Mouse (Mus musculus): Measurements from ENCODE around the gene Grm7. TPM values are rescaled to one million over a fixed set of nuclear protein-coding genes. Genes with fewer than 3 reads are reported as not detected.

The Grm7 gene
- total RNA-seq, 1 experiment: not detected

GRCm38 (mm10) chr6:111255215-111255614 lies 609.8 kb downstream of the Grm7 start:
- Histone ChIP-seq H3K27ac (ENCODE audit: insufficient read depth, low read depth, low read length, poor library complexity, severe bottlenecking) (no peak overlapping the region), H3K4me3 (ENCODE audit: insufficient read depth in 1 of 2, low read depth in 1 of 2, low read length in 2 of 2, poor library complexity in 1 of 2, severe bottlenecking in 1 of 2) (no peak overlapping the region), H3K36me3 (ENCODE audit: control insufficient read depth, insufficient read depth, low read length, poor library complexity, severe bottlenecking) (no peaks in the 10 kb centered on the region), H3K9me3 (ENCODE audit: control insufficient read depth, insufficient read depth, low read depth, low read length) (no peaks in the 10 kb centered on the region), H3K4me1 (ENCODE audit: control insufficient read depth in 2 of 2, insufficient read depth in 2 of 2, low read length in 2 of 2, poor library complexity in 1 of 2) (no peaks in the 10 kb centered on the region), H3K9ac (ENCODE audit: insufficient read depth, low read depth, low read length, poor library complexity, severe bottlenecking) (no peak overlapping the region)
- DNase-seq (ENCODE audit: low read depth, low spot score): no peak
- in situ Hi-C loops (cut with MboI; ENCODE audit: low sequenced_read_pairs in 2 of 2, unreplicated experiment in 2 of 2): no loop called here
- no peak for TF ChIP-seq ZC3H11A (IDR thresholded peaks at IDR 0.05; ENCODE audit: borderline replicate concordance, low read depth, low read length)
- TF ChIP-seq MAFK (IDR thresholded peaks at IDR 0.05; ENCODE audit: insufficient read depth, low read depth, low read length): no peak
- TF ChIP-seq CHD2 (IDR thresholded peaks at IDR 0.05; ENCODE audit: low read depth, low read length): no peak
- no peak for TF ChIP-seq ZNF384 (IDR thresholded peaks at IDR 0.05; ENCODE audit: low read depth, low read length)
- no peak for TF ChIP-seq HCFC1 (IDR thresholded peaks at IDR 0.05; ENCODE audit: borderline replicate concordance, insufficient read depth, low read length)

GRCm38 (mm10) chr6:111256939-111257338 lies 611.6 kb downstream of the Grm7 start:
- no peaks in the 10 kb centered on the region for H3K36me3 ChIP-seq (ENCODE audit: control insufficient read depth, insufficient read depth, low read length, poor library complexity, severe bottlenecking)
- H3K4me1 ChIP-seq (ENCODE audit: control insufficient read depth in 2 of 2, insufficient read depth in 2 of 2, low read length in 2 of 2, poor library complexity in 1 of 2): no peaks in the 10 kb centered on the region
- H3K4me3 ChIP-seq (ENCODE audit: insufficient read depth in 1 of 2, low read depth in 1 of 2, low read length in 2 of 2, poor library complexity in 1 of 2, severe bottlenecking in 1 of 2): no peak overlapping the region
- in situ Hi-C loops (cut with MboI; ENCODE audit: low sequenced_read_pairs in 2 of 2, unreplicated experiment in 2 of 2): no loop called here
- no peaks in the 10 kb centered on the region for H3K9me3 ChIP-seq (ENCODE audit: control insufficient read depth, insufficient read depth, low read depth, low read length)
- TF ChIP-seq HCFC1 (IDR thresholded peaks at IDR 0.05; ENCODE audit: borderline replicate concordance, insufficient read depth, low read length) (no peak), ZC3H11A (IDR thresholded peaks at IDR 0.05; ENCODE audit: borderline replicate concordance, low read depth, low read length) (no peak), CHD2 (IDR thresholded peaks at IDR 0.05; ENCODE audit: low read depth, low read length) (no peak), MAFK (IDR thresholded peaks at IDR 0.05; ENCODE audit: insufficient read depth, low read depth, low read length) (no peak), ZNF384 (IDR thresholded peaks at IDR 0.05; ENCODE audit: low read depth, low read length) (no peak)
- H3K9ac ChIP-seq (ENCODE audit: insufficient read depth, low read depth, low read length, poor library complexity, severe bottlenecking): no peak overlapping the region
- no peak for DNase-seq (ENCODE audit: low read depth, low spot score)
- no peak overlapping the region for H3K27ac ChIP-seq (ENCODE audit: insufficient read depth, low read depth, low read length, poor library complexity, severe bottlenecking)

- in situ Hi-C loops (cut with MboI; ENCODE audit: low sequenced_read_pairs in 2 of 2, unreplicated experiment in 2 of 2): no loop called here
- Histone ChIP-seq H3K27ac (ENCODE audit: insufficient read depth, low read depth, low read length, poor library complexity, severe bottlenecking) (no peak overlapping the region), H3K9ac (ENCODE audit: insufficient read depth, low read depth, low read length, poor library complexity, severe bottlenecking) (no peak overlapping the region), H3K4me1 (ENCODE audit: control insufficient read depth in 2 of 2, insufficient read depth in 2 of 2, low read length in 2 of 2, poor library complexity in 1 of 2) (no peaks in the 10 kb centered on the region), H3K4me3 (ENCODE audit: insufficient read depth in 1 of 2, low read depth in 1 of 2, low read length in 2 of 2, poor library complexity in 1 of 2, severe bottlenecking in 1 of 2) (no peak overlapping the region), H3K9me3 (ENCODE audit: control insufficient read depth, insufficient read depth, low read depth, low read length) (no peaks in the 10 kb centered on the region), H3K36me3 (ENCODE audit: control insufficient read depth, insufficient read depth, low read length, poor library complexity, severe bottlenecking) (no peaks in the 10 kb centered on the region)
- no peak for DNase-seq (ENCODE audit: low read depth, low spot score)
- no peak for TF ChIP-seq CHD2 (IDR thresholded peaks at IDR 0.05; ENCODE audit: low read depth, low read length)
- no peak for TF ChIP-seq HCFC1 (IDR thresholded peaks at IDR 0.05; ENCODE audit: borderline replicate concordance, insufficient read depth, low read length)
- no peak for TF ChIP-seq MAFK (IDR thresholded peaks at IDR 0.05; ENCODE audit: insufficient read depth, low read depth, low read length)
- TF ChIP-seq ZC3H11A (IDR thresholded peaks at IDR 0.05; ENCODE audit: borderline replicate concordance, low read depth, low read length): no peak
- TF ChIP-seq ZNF384 (IDR thresholded peaks at IDR 0.05; ENCODE audit: low read depth, low read length): no peak
Measured at GRCm38 (mm10) chr6:111258256-111258655, 612.9 kb downstream of the Grm7 start.

DNA sequence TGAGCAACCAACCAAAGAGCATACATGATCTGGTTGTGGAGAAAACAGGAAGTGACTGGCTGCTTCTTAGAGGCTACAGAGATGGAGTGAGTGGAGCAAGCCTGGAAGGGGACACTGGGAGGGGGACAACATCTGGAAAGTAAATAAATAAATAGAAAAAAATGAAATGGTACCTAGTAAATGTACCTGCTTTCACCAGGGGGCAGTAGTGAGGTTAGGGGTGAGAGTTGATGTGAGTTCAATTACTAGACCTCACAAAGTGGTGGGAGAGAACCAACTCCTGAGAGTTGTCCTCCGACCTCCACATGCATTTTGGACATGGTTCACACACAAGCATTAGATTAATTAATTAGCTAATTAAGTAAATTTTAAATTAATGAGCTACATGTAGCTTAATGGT lies 615.8 kb downstream of the Grm7 start:
- DNase-seq (ENCODE audit: low read depth, low spot score): peak; percentile 15
- TF ChIP-seq MAFK (IDR thresholded peaks at IDR 0.05; ENCODE audit: insufficient read depth, low read depth, low read length) (no peak), ZNF384 (IDR thresholded peaks at IDR 0.05; ENCODE audit: low read depth, low read length) (0 out of 2 replicates have a peak, but pooled peaks have one; percentile 16), ZC3H11A (IDR thresholded peaks at IDR 0.05; ENCODE audit: borderline replicate concordance, low read depth, low read length) (no peak), HCFC1 (IDR thresholded peaks at IDR 0.05; ENCODE audit: borderline replicate concordance, insufficient read depth, low read length) (no peak), CHD2 (IDR thresholded peaks at IDR 0.05; ENCODE audit: low read depth, low read length) (no peak)
- in situ Hi-C loops (cut with MboI; ENCODE audit: low sequenced_read_pairs in 2 of 2, unreplicated experiment in 2 of 2): no loop called here
- Histone ChIP-seq H3K9me3 (ENCODE audit: control insufficient read depth, insufficient read depth, low read depth, low read length) (no peaks in the 10 kb centered on the region), H3K27ac (ENCODE audit: insufficient read depth, low read depth, low read length, poor library complexity, severe bottlenecking) (no peak overlapping the region), H3K4me3 (ENCODE audit: insufficient read depth in 1 of 2, low read depth in 1 of 2, low read length in 2 of 2, poor library complexity in 1 of 2, severe bottlenecking in 1 of 2) (no peak overlapping the region), H3K36me3 (ENCODE audit: control insufficient read depth, insufficient read depth, low read length, poor library complexity, severe bottlenecking) (no peaks in the 10 kb centered on the region), H3K4me1 (ENCODE audit: control insufficient read depth in 2 of 2, insufficient read depth in 2 of 2, low read length in 2 of 2, poor library complexity in 1 of 2) (no peaks in the 10 kb centered on the region), H3K9ac (ENCODE audit: insufficient read depth, low read depth, low read length, poor library complexity, severe bottlenecking) (no peak overlapping the region)

DNA sequence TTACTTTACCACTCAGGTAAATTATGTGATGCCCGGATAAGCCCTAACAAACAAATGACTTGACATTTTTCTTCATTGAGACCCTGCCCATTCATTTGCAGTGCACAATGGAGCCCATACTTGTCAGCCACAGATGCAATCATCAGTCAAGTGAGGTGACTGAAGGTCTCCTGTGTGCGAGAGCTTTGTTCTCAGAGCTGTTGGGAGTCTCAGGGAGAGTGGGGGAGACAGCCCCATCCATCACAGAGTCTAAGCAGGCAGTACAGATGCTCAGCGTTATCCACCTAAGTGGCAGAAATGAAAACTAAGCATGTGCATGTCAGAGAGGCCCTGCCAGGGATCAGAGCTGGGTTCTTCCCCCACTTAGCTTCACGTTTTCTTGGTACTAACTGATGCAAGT lies 631.3 kb downstream of the Grm7 start:
- in situ Hi-C loops (cut with MboI; ENCODE audit: low sequenced_read_pairs in 2 of 2, unreplicated experiment in 2 of 2): no loop called here
- Histone ChIP-seq H3K9ac (ENCODE audit: insufficient read depth, low read depth, low read length, poor library complexity, severe bottlenecking) (no peak overlapping the region), H3K27ac (ENCODE audit: insufficient read depth, low read depth, low read length, poor library complexity, severe bottlenecking) (no peak overlapping the region), H3K36me3 (ENCODE audit: control insufficient read depth, insufficient read depth, low read length, poor library complexity, severe bottlenecking) (no peaks in the 10 kb centered on the region), H3K9me3 (ENCODE audit: control insufficient read depth, insufficient read depth, low read depth, low read length) (no peaks in the 10 kb centered on the region), H3K4me3 (ENCODE audit: insufficient read depth in 1 of 2, low read depth in 1 of 2, low read length in 2 of 2, poor library complexity in 1 of 2, severe bottlenecking in 1 of 2) (no peak overlapping the region), H3K4me1 (ENCODE audit: control insufficient read depth in 2 of 2, insufficient read depth in 2 of 2, low read length in 2 of 2, poor library complexity in 1 of 2) (no peaks in the 10 kb centered on the region)
- no peak for DNase-seq (ENCODE audit: low read depth, low spot score)
- TF ChIP-seq MAFK (IDR thresholded peaks at IDR 0.05; ENCODE audit: insufficient read depth, low read depth, low read length): no peak
- TF ChIP-seq HCFC1 (IDR thresholded peaks at IDR 0.05; ENCODE audit: borderline replicate concordance, insufficient read depth, low read length): no peak
- no peak for TF ChIP-seq ZC3H11A (IDR thresholded peaks at IDR 0.05; ENCODE audit: borderline replicate concordance, low read depth, low read length)
- no peak for TF ChIP-seq ZNF384 (IDR thresholded peaks at IDR 0.05; ENCODE audit: low read depth, low read length)
- TF ChIP-seq CHD2 (IDR thresholded peaks at IDR 0.05; ENCODE audit: low read depth, low read length): no peak
